Mouse (Mus musculus) limb, embryonic 11.5 days (tissue): Measurements from ENCODE around the gene Pde6d. TPM values are rescaled to one million over a fixed set of nuclear protein-coding genes. Genes with fewer than 3 reads are reported as not detected.
"Not testable (repeated sequence)": the region's sequence is repeated elsewhere in the genome, so short reads cannot be mapped to it uniquely, and the experiment has no call there.

ENCODE experiments used
- ATAC-seq: fragments of 200-750 bp; cut with Nextera tagmentation; 2 replicates; pipeline ENCODE4 v1.8.0; 2017; ENCODE audit warnings: low read depth; ENCODE audit not compliant: insufficient number of reproducible peaks, low FRiP score, low TSS enrichment
- DNase-seq: peaks from one replicate; pipeline ENCODE4 v3.0.0-alpha.2; 2015; ENCODE audit warnings: low spot score
- H3K27ac ChIP-seq: fragments of 300-500 bp; sonication (generic); replicated peaks from 2 replicates; pipeline ENCODE4 v1.5.1; 2014; ENCODE audit warnings: low read depth, mild to moderate bottlenecking, low read length
- H3K27me3 ChIP-seq: fragments of 300-500 bp; sonication (generic); 2 replicates; pipeline ENCODE4 v1.6.1; 2014; ENCODE audit warnings: mild to moderate bottlenecking, low read length, mixed read lengths; ENCODE audit not compliant: control insufficient read depth, insufficient read depth
- H3K36me3 ChIP-seq: fragments of 300-500 bp; sonication (generic); 2 replicates; pipeline ENCODE4 v1.6.1; 2014; ENCODE audit warnings: mild to moderate bottlenecking, low read length, moderate library complexity, mixed read lengths; ENCODE audit not compliant: control insufficient read depth, insufficient read depth
- H3K4me1 ChIP-seq: fragments of 300-500 bp; sonication (generic); 2 replicates; pipeline ENCODE4 v1.6.1; 2014; ENCODE audit warnings: low read length, mixed read lengths; ENCODE audit not compliant: control insufficient read depth, insufficient read depth
- H3K4me2 ChIP-seq: fragments of 300-500 bp; sonication (generic); 2 replicates; pipeline ENCODE4 v1.6.1; 2014; ENCODE audit warnings: low read depth, mild to moderate bottlenecking, moderate library complexity; ENCODE audit not compliant: severe bottlenecking
- H3K4me3 ChIP-seq: fragments of 300-500 bp; sonication (generic); 2 replicates; pipeline ENCODE4 v1.5.1; 2014; ENCODE audit warnings: low read depth, low read length
- H3K9ac ChIP-seq: fragments of 300-500 bp; sonication (generic); 2 replicates; pipeline ENCODE4 v1.6.1; 2014; ENCODE audit warnings: mild to moderate bottlenecking, low read length
- H3K9me3 ChIP-seq: fragments of 300-500 bp; sonication (generic); 2 replicates; pipeline ENCODE4 v1.6.1; 2016; ENCODE audit warnings: low read length; ENCODE audit not compliant: control insufficient read depth
- WGBS: fragments of 180-500 bp; shearing (Covaris S2); extraction: QIAGEN DNeasy Blood & Tissue Kit; methylation state at CpG from one replicate; pipeline ENCODE4 v1.1.7; 2014; 5-methylcytosine and 5-hydroxymethylcytosine counted together
- polyA plus RNA-seq: library from polyadenylated mRNA; unstranded; fragments of >200 nt; fragmentation: Nextera tagmentation; extraction: Ambion mirVana; gene quantifications from 2 replicates; pipeline ENCODE4 v1.2.1, GENCODE M21; 2014

Pde6d gene
- polyA plus RNA-seq, 1 experiment from 2014 or later, result 81.6 TPM

DNA sequence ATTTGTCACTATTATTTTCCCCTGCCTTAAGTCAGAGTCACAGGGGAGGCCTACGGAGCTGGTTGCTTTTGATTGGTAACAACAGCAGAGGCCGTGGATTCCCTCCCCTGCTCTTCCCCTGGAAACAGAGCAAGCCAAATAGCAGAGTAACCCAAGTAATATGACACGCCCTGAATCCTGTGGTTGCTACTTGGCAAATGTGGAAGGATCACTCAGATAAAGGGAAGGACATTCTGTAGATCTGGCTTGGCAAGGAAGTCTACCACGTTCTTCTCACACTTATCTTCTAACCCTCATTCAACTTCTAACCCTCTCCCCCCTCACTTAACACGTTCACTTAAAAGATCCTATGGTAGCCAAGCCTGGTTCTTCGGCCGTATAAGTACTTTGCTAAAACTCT lies 24.6 kb downstream of the Pde6d start:
- DNase-seq (no peak), ATAC-seq (no peak)
- no peak overlapping the region for H3K27ac ChIP-seq
- H3K36me3 ChIP-seq, result no peaks in the 10 kb centered on the region; the same call in 1 of the 2 replicates
- no peak overlapping the region for H3K4me2 ChIP-seq
- H3K27me3 ChIP-seq, result no peaks in the 10 kb centered on the region
- WGBS, result 73% methylated on average over 7 of the region's 7 CpGs
- no peak overlapping the region for H3K9ac ChIP-seq
- H3K4me3 ChIP-seq, result no peak overlapping the region
- H3K9me3 ChIP-seq, result no peaks in the 10 kb centered on the region
- H3K4me1 ChIP-seq, result no peaks in the 10 kb centered on the region

DNA sequence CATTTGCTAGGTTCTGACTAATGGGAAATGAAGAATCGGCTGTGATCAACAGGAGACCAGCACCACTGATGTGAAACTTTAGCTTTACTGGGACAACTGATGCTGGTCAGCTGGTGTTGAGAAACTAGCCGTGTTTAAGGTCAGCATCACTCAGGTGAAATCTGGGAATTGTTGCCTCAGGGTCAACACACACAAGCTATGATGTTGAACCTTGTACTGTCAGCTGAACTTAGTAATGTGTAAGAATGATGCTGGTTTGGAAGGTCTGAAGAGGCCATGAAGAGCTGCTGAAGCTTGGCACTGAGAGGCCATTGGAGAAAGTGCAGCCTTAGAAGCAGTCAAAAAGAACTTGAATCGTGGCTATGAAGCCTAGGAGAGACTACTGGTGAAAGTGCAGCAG lies 26.8 kb downstream of the Pde6d start:
- no peak overlapping the region for H3K4me2 ChIP-seq
- H3K36me3 ChIP-seq, result no peaks in the 10 kb centered on the region
- WGBS, result 88% methylated on average over 3 of the region's 3 CpGs
- H3K27ac ChIP-seq, result no peak overlapping the region
- no peaks in the 10 kb centered on the region for H3K4me1 ChIP-seq
- no peak for ATAC-seq
- H3K27me3 ChIP-seq, result no peaks in the 10 kb centered on the region
- H3K4me3 ChIP-seq, result no peak overlapping the region
- no peak overlapping the region for H3K9ac ChIP-seq
- no peaks in the 10 kb centered on the region for H3K9me3 ChIP-seq
- DNase-seq, result no peak

DNA sequence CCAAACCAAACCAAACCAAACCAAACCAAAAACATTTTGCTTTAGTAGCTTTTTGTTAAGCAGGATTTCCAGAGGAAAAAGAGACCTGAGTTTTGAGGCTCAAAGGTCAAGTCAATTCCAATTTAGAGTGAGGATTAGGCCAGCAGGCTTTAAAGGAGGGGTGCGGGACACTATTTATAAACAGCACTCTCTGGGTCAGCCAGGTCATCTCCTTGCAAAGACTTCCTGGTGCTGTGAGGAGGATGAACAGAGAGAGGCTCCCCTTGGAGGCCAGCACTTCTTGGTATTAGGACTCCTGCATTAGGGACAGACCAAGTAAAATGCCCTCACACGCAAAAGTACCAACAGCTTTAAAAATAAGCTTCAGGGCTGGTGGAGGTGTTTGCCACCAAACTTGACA lies 30.6 kb downstream of the Pde6d start:
- Histone ChIP-seq H3K36me3 (no peaks in the 10 kb centered on the region; the same call in 1 of the 2 replicates), H3K9ac (no peak overlapping the region), H3K9me3 (no peaks in the 10 kb centered on the region), H3K27ac (no peak overlapping the region), H3K4me2 (no peak overlapping the region), H3K27me3 (no peaks in the 10 kb centered on the region), H3K4me1 (no peaks in the 10 kb centered on the region), H3K4me3 (no peak overlapping the region)
- ATAC-seq (no peak), DNase-seq (no peak)
- WGBS, result 46% methylated on average over 2 of the region's 2 CpGs

DNA sequence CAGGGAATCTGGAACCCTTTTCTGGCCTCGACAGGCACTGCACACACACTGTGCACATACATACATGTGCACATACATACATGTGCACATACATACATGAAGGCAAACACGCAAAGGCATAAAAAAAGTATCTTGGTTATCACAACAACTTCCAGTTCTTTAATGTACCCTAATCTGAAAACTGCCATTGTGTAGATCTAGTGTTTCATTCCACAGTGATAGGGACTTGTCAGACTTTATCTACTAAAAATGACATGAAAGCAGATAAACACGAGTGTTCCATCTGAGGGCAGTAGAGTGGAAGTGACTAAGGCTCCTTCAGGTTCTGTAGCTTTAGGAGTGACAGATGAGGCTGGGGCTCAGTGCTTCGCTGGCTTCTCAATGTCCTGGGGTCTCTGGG lies 31.1 kb downstream of the Pde6d start:
- H3K36me3 ChIP-seq, result no peaks in the 10 kb centered on the region; the same call in 1 of the 2 replicates

DNA sequence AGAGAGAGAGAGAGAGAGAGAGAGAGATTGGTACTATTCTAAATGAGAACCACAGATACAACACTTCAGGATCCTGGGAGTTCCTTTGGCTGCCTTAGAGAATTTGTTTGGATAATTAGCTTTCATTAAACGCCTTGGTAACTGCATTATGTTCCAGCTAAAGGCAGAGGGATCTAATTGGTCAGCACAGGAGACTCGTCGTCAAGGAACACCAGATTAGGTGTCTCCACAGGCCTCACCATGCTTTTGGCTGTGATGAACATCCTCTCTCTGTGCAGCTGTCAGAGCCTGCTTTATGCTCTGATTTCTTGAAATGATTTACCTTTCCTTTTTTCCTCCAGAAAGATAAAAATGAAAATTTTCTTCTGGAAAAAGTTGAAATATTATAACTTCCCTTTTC lies 35.6 kb downstream of the Pde6d start:
- DNase-seq, result no peak
- whole genome bisulfite sequencing, result 62% methylated on average over 3 of the region's 3 CpGs
- no peaks in the 10 kb centered on the region for H3K27me3 ChIP-seq

More for the DNA sequence above, 31.1 kb downstream of the Pde6d start:
- Histone ChIP-seq H3K4me3 (no peak overlapping the region), H3K9ac (no peak overlapping the region), H3K27me3 (no peaks in the 10 kb centered on the region), H3K27ac (no peak overlapping the region), H3K9me3 (no peaks in the 10 kb centered on the region), H3K4me1 (no peaks in the 10 kb centered on the region), H3K4me2 (no peak overlapping the region)
- DNase-seq, result no peak
- ATAC-seq, result no peak
- 85% methylated on average over 4 of the region's 4 CpGs for WGBS

DNA sequence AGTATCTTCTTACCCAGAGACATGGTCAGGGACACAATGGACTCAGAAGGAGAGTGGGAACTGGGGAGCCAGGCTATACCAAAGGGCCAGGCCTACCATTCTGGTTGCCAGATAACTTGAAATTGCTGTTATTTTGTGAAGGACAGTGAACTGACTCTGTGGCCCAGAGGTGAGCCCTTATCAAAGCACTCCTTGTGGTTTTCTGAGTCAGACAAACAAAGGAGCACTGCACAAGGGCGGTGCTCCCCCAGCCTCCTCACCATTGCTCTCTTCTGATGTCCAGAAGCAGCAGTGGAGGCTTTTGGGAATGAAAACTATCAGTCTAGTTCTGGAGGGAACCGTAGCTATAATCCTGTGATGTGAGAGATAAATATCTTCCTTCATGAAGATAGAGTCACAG lies 39.8 kb downstream of the Pde6d start:
- Histone ChIP-seq H3K36me3 (peaks cover 9% of the 10 kb centered on the region), H3K27ac (no peak overlapping the region), H3K9me3 (no peaks in the 10 kb centered on the region), H3K9ac (no peak overlapping the region), H3K27me3 (no peaks in the 10 kb centered on the region), H3K4me2 (no peak overlapping the region), H3K4me3 (no peak overlapping the region), H3K4me1 (no peaks in the 10 kb centered on the region)
- 89% methylated on average over 2 of the region's 2 CpGs for WGBS
- no peak for DNase-seq
- no peak for ATAC-seq

More for the DNA sequence above, 35.6 kb downstream of the Pde6d start:
- H3K4me2 ChIP-seq, result no peak overlapping the region
- H3K27ac ChIP-seq, result no peak overlapping the region
- H3K4me1 ChIP-seq, result no peaks in the 10 kb centered on the region
- peaks cover 9% of the 10 kb centered on the region for H3K36me3 ChIP-seq
- no peak overlapping the region for H3K9ac ChIP-seq
- no peak overlapping the region for H3K4me3 ChIP-seq
- no peaks in the 10 kb centered on the region for H3K9me3 ChIP-seq
- ATAC-seq, result no peak

DNA sequence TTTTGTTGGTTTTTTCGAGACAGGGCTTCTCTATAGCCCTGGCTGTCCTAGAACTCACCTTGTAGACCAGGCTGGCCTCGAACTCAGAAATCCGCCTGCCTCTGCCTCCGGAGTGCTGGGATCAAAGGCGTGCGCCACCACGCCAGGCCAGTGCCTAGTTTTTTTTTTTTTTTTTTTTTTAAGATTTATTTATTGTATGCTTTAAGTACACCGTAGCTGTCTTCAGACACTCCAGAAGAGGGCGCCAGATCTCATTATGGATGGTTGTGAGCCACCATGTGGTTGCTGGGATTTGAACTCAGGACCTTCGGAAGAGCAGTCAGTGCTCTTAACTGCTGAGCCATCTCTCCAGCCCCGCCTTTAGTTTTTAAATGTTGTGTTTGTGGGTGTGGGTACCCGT lies 42.8 kb downstream of the Pde6d start:
- WGBS, result 90% methylated on average over 12 of the region's 12 CpGs
- H3K4me1 ChIP-seq, H3K4me2 ChIP-seq, H3K27me3 ChIP-seq, H3K36me3 ChIP-seq, H3K9me3 ChIP-seq, H3K4me3 ChIP-seq, H3K9ac ChIP-seq, H3K27ac ChIP-seq, ATAC-seq, DNase-seq: not testable (repeated sequence)

DNA sequence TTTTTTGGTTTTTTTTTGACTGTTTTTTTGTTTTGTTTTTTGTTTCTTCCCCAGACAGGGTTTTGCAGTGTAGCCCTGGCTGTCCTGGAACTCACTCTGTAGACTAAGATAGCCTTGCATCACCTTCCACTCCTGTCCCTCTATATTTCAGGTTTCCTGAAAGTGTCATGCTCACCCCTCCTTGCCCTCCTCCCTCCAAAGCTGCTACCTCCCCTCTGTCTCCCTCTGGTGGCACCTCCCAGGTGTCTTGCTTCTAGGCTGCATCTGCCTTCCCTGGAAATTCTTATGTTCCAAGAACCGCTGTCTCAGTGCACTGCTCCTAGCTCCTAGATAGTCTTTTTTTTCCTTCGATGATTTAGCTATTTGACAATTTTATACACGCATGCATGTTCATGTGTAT lies 44.0 kb downstream of the Pde6d start:
- WGBS, result 61% methylated on average over 3 of the region's 3 CpGs

DNA sequence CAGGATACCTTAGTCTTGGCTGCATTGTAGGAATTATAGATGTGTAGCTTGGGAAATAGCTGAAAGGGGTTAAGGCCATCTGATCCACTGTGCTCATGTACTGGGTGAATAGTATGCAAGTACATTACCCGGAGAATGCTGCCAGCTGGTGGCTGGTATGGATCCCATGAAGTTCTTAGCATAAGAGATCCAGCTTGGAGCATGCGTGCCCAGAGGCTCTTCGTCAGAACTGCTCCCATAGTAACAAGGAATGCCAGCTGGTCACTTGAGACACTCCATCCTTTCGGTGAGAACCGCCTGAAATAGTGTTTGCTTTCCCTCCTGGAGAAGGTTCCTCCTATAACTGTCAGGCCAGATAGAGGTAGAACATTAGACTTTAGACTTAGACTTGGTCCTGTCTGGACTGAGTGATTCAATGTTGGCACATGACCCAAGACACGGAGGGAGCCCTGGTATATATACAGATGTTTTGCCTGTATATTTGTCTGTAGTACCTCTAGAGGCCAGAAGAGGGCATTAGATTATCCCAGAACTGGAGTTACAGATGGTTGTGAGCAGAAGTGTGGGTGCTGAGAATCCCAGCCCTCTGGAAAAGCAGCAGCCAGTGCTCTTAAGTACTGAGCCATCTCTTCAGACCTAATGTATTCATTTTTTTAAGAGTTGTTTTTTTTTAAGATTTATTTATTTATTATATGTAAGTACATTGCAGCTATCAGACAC lies 48.9 kb downstream of the Pde6d start:
- WGBS, result 87% methylated on average over 6 of the region's 6 CpGs
- Histone ChIP-seq H3K9me3 (no peaks in the 10 kb centered on the region), H3K4me2 (no peak overlapping the region), H3K4me1 (peaks cover 14% of the 10 kb centered on the region; the same call in 1 of the 2 replicates), H3K4me3 (no peak overlapping the region), H3K36me3 (peaks cover 18% of the 10 kb centered on the region; the same call in 1 of the 2 replicates), H3K27ac (no peak overlapping the region), H3K9ac (no peak overlapping the region), H3K27me3 (no peaks in the 10 kb centered on the region)
- no peak for ATAC-seq
- no peak for DNase-seq

More for the DNA sequence above, 44.0 kb downstream of the Pde6d start:
- Histone ChIP-seq H3K4me2 (no peak overlapping the region), H3K4me1 (no peaks in the 10 kb centered on the region), H3K4me3 (no peak overlapping the region), H3K36me3 (peaks cover 5% of the 10 kb centered on the region; the same call in 1 of the 2 replicates), H3K27ac (no peak overlapping the region), H3K27me3 (no peaks in the 10 kb centered on the region), H3K9ac (no peak overlapping the region), H3K9me3 (no peaks in the 10 kb centered on the region)
- ATAC-seq (no peak), DNase-seq (no peak)
